Mouse (Mus musculus) MEL (cell line): ENCODE data around the gene Arsg. TPM values are rescaled to one million over a fixed set of nuclear protein-coding genes. Genes with fewer than 3 reads are reported as not detected.

Experiments
- DNase-seq: peaks from one replicate; pipeline ENCODE4 v3.0.0; 2011; ENCODE audit warnings: low read depth, low spot score
- H3K27ac ChIP-seq: 2 replicates; pipeline ENCODE4 v1.5.1; 2012; ENCODE audit warnings: low read depth, mild to moderate bottlenecking, control low read depth, low read length, moderate library complexity; ENCODE audit not compliant: control insufficient read depth
- H3K27me3 ChIP-seq, 2 experiments: fragments of 150-350 bp in 1 of 2; sonication (generic) in 1 of 2; 2 replicates each; pipeline ENCODE4 v1.6.1; 2012; ENCODE audit warnings: low read length in 2 of 2, mild to moderate bottlenecking in 2 of 2, improper control_type of control experiment in 1 of 2, moderate library complexity in 1 of 2; ENCODE audit not compliant: insufficient read depth in 2 of 2, control insufficient read depth in 1 of 2
- H3K36me3 ChIP-seq, 2 experiments: 2 replicates each; pipeline ENCODE4 v1.6.1; 2012 to 2014; ENCODE audit warnings: low read length in 2 of 2, improper control_type of control experiment in 1 of 2, inconsistent platforms in 1 of 2, mild to moderate bottlenecking in 1 of 2; ENCODE audit not compliant: insufficient read depth in 2 of 2, control insufficient read depth in 1 of 2
- H3K4me1 ChIP-seq, 2 experiments: fragments of 150-350 bp in 1 of 2; sonication (generic) in 1 of 2; 2 replicates each; pipeline ENCODE4 v1.6.1; 2012; ENCODE audit warnings: low read length in 2 of 2, improper control_type of control experiment in 1 of 2, mild to moderate bottlenecking in 1 of 2; ENCODE audit not compliant: insufficient read depth in 2 of 2, control insufficient read depth in 1 of 2
- H3K4me3 ChIP-seq, 2 experiments: fragments of 150-350 bp in 1 of 2; sonication (generic) in 1 of 2; 2 replicates each; pipeline ENCODE4 v1.5.1; 2012; ENCODE audit warnings: low read depth in 2 of 2, low read length in 2 of 2, mild to moderate bottlenecking in 2 of 2, moderate library complexity in 2 of 2, control low read depth in 1 of 2, improper control_type of control experiment in 1 of 2; ENCODE audit not compliant: control insufficient read depth in 1 of 2, insufficient read depth in 1 of 2
- H3K79me2 ChIP-seq: 2 replicates; pipeline ENCODE4 v1.6.1; 2012; ENCODE audit warnings: mild to moderate bottlenecking, low read length, moderate library complexity; ENCODE audit not compliant: control insufficient read depth, poor library complexity, insufficient read depth
- H3K9ac ChIP-seq: 2 replicates; pipeline ENCODE4 v1.6.1; 2012; ENCODE audit warnings: low read depth, mild to moderate bottlenecking, control low read depth, low read length, moderate library complexity; ENCODE audit not compliant: control insufficient read depth, poor library complexity, severe bottlenecking
- H3K9me3 ChIP-seq: fragments of 150-350 bp; sonication (generic); replicated peaks from 2 replicates; pipeline ENCODE4 v1.6.1; 2012; ENCODE audit warnings: mild to moderate bottlenecking, low read length, improper control_type of control experiment, moderate library complexity; ENCODE audit not compliant: insufficient read depth
- BHLHE40 ChIP-seq: IDR thresholded peaks from 2 replicates; pipeline ENCODE4 v1.6.1; 2012; ENCODE audit warnings: low read depth, mild to moderate bottlenecking, inconsistent platforms, low read length, improper control_type of control experiment, borderline replicate concordance
- ELF1 ChIP-seq: IDR thresholded peaks from 2 replicates; pipeline ENCODE4 v1.6.1; 2014; ENCODE audit warnings: low read depth, mild to moderate bottlenecking, inconsistent platforms, low read length, improper control_type of control experiment, moderate library complexity
- ETS1 ChIP-seq: IDR thresholded peaks from 2 replicates; pipeline ENCODE4 v1.6.1; 2012; ENCODE audit warnings: low read depth, mild to moderate bottlenecking, inconsistent platforms, low read length, improper control_type of control experiment, moderate library complexity
- GABPA ChIP-seq: IDR thresholded peaks from 2 replicates; pipeline ENCODE4 v1.6.1; 2012; ENCODE audit warnings: low read depth, mild to moderate bottlenecking, inconsistent platforms, low read length, improper control_type of control experiment, moderate library complexity
- GATA1 ChIP-seq: IDR thresholded peaks from 2 replicates; pipeline ENCODE4 v1.6.1; 2011; ENCODE audit warnings: low read depth, low read length, improper control_type of control experiment
- HCFC1 ChIP-seq: IDR thresholded peaks from 2 replicates; pipeline ENCODE4 v1.6.1; 2012; ENCODE audit warnings: low read depth, mild to moderate bottlenecking, inconsistent platforms, low read length, improper control_type of control experiment, moderate library complexity
- JUND ChIP-seq: IDR thresholded peaks from 2 replicates; pipeline ENCODE4 v1.6.1; 2011; ENCODE audit warnings: low read depth, mild to moderate bottlenecking, improper control_type of control experiment, low read length
- KAT2A ChIP-seq: conservative IDR thresholded peaks from 2 replicates; pipeline ENCODE4 v1.6.1; 2012; ENCODE audit warnings: low read depth, low read length, improper control_type of control experiment, inconsistent platforms
- MAFK ChIP-seq: IDR thresholded peaks from 2 replicates; pipeline ENCODE4 v1.6.1; 2011; ENCODE audit warnings: low read depth, mild to moderate bottlenecking, low read length, improper control_type of control experiment, borderline replicate concordance
- MAZ ChIP-seq: IDR thresholded peaks from 2 replicates; pipeline ENCODE4 v1.6.1; 2012; ENCODE audit warnings: low read depth, mild to moderate bottlenecking, inconsistent platforms, low read length, improper control_type of control experiment
- MXI1 ChIP-seq: IDR thresholded peaks from 2 replicates; pipeline ENCODE4 v1.6.1; 2011; ENCODE audit warnings: mild to moderate bottlenecking, low read depth, low read length, improper control_type of control experiment
- MYB ChIP-seq: IDR thresholded peaks from 2 replicates; pipeline ENCODE4 v1.6.1; 2011; ENCODE audit warnings: mild to moderate bottlenecking, low read depth, low read length, improper control_type of control experiment
- MYC ChIP-seq: IDR thresholded peaks from 2 replicates; pipeline ENCODE4 v1.6.1; 2011; ENCODE audit warnings: low read depth, mild to moderate bottlenecking, low read length, improper control_type of control experiment, moderate library complexity
- POLR2A ChIP-seq, 2 experiments: IDR thresholded peaks; 2 replicates each; pipeline ENCODE4 v1.6.1; 2011 to 2012; ENCODE audit warnings: low read length in 2 of 2, mild to moderate bottlenecking in 2 of 2, control low read depth in 1 of 2, improper control_type of control experiment in 1 of 2, low read depth in 1 of 2, moderate library complexity in 1 of 2; ENCODE audit not compliant: control insufficient read depth in 1 of 2, insufficient read depth in 1 of 2, poor library complexity in 1 of 2
- RAD21 ChIP-seq: IDR thresholded peaks from 2 replicates; pipeline ENCODE4 v1.6.1; 2011; ENCODE audit warnings: mild to moderate bottlenecking, low read depth, low read length, improper control_type of control experiment
- SIN3A ChIP-seq: IDR thresholded peaks from 2 replicates; pipeline ENCODE4 v1.6.1; 2012; ENCODE audit warnings: low read length, improper control_type of control experiment, inconsistent platforms
- TAL1 ChIP-seq: IDR thresholded peaks from 2 replicates; pipeline ENCODE4 v1.6.1; 2012; ENCODE audit warnings: mild to moderate bottlenecking, inconsistent platforms, low read length, moderate library complexity, mixed read lengths
- TBP ChIP-seq: IDR thresholded peaks from 2 replicates; pipeline ENCODE4 v1.8.0; 2011; ENCODE audit warnings: low read depth, low read length, improper control_type of control experiment
- UBTF ChIP-seq: IDR thresholded peaks from 2 replicates; pipeline ENCODE4 v1.6.1; 2012; ENCODE audit warnings: low read depth, mild to moderate bottlenecking, inconsistent platforms, low read length, improper control_type of control experiment, moderate library complexity, borderline replicate concordance; ENCODE audit not compliant: insufficient read depth
- ZC3H11A ChIP-seq: IDR thresholded peaks from 2 replicates; pipeline ENCODE4 v1.6.1; 2012; ENCODE audit warnings: low read depth, mild to moderate bottlenecking, inconsistent platforms, low read length, improper control_type of control experiment
- ZKSCAN1 ChIP-seq: IDR thresholded peaks from 2 replicates; pipeline ENCODE4 v1.6.1; 2012; ENCODE audit warnings: low read depth, mild to moderate bottlenecking, inconsistent platforms, low read length, improper control_type of control experiment, moderate library complexity
- ZMIZ1 ChIP-seq: IDR thresholded peaks from 2 replicates; pipeline ENCODE4 v1.6.1; 2012; ENCODE audit warnings: low read depth, mild to moderate bottlenecking, inconsistent platforms, low read length, improper control_type of control experiment, moderate library complexity
- ZNF384 ChIP-seq: IDR thresholded peaks from 2 replicates; pipeline ENCODE4 v1.6.1; 2012; ENCODE audit warnings: low read depth, mild to moderate bottlenecking, inconsistent platforms, low read length, improper control_type of control experiment
- polyA plus RNA-seq, 2 experiments: library from polyadenylated mRNA; stranded (reverse) in 1 of 2; unstranded in 1 of 2; fragments of >175 nt in 1 of 2; fragments of >200 nt in 1 of 2; gene quantifications; 2 replicates each; pipeline versions ENCODE4 v1.2.1 to v1.2.4; 2012; ENCODE audit warnings: low replicate concordance in 2 of 2, low read depth in 1 of 2; ENCODE audit not compliant: insufficient read length in 2 of 2, insufficient read depth in 1 of 2, missing spikeins in 1 of 2
- total RNA-seq: library from RNA; depleted of rRNA; stranded (reverse); fragments of 300-350 nt; gene quantifications from 2 replicates; pipeline ENCODE4 v1.2.3, GENCODE M21; 2012

Arsg gene
- total and polyA plus RNA-seq, 3 experiments: 3.9 to 5.2 TPM; not detected in 1

DNA sequence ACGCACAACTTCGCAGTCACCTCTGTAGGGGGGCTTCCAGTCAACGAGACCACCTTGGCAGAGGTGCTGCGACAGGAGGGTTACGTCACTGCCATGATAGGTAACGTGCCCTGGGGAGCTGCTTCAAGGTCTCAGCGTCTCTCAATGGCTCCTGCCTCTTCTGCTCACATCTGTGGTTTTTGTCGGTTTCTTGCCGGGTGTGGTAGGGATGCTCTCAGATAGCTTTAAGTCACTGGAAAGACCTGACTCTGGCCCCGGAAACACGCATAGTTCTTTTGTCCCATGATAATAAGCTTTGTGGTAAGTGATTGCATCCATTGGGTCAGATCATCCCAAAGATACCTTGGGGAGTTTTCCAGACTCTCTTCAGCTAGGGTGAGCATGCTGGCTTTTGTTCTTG, 44.2 kb downstream of the Arsg start:
- Histone ChIP-seq H3K36me3 (no peaks in the 10 kb centered on the region), H3K79me2 (no peaks in the 10 kb centered on the region), H3K27me3 (no peaks in the 10 kb centered on the region), H3K4me3 (no peak overlapping the region)
- no peak for DNase-seq
- TF ChIP-seq ETS1 (no peak), MYB (no peak), ELF1 (no peak), MYC (no peak), ZC3H11A (no peak)
- TF ChIP-seq, all 39 proteins: peak for 0
- Histone ChIP-seq H3K9ac (no peak overlapping the region), H3K27ac (no peak overlapping the region), H3K9me3 (no peaks in the 10 kb centered on the region), H3K4me1 (no peaks in the 10 kb centered on the region)

DNA sequence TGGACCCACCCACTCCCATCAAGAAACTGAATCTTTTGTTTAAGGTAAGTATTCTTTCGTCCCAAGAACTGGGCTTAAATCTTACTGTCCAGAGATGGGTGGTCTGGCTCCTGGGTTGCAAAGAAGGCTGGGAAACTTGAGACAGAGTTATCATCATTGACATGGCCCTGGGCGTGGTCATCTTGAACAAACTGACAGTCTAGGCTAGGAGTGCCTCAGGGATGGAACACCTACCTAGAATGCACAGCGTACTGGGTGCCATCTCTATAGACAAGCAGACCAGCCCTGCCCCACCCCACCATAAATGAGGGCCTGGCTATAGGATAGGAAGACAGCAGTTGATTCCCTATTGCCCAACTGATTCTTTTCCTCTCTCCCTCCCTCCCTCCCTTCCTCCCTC, 44.6 kb downstream of the Arsg start:
- Histone ChIP-seq H3K4me1 (no peaks in the 10 kb centered on the region), H3K9me3 (no peaks in the 10 kb centered on the region), H3K9ac (no peak overlapping the region), H3K27ac (no peak overlapping the region), H3K27me3 (no peaks in the 10 kb centered on the region), H3K36me3 (no peaks in the 10 kb centered on the region), H3K4me3 (no peak overlapping the region), H3K79me2 (no peaks in the 10 kb centered on the region)
- DNase-seq: no peak
- TF ChIP-seq HCFC1 (no peak), MAZ (no peak), TBP (no peak), MYC (no peak), BHLHE40 (no peak), ZMIZ1 (no peak), POLR2A (IDR thresholded peaks at IDR 0.05; ENCODE audit: control insufficient read depth in 1 of 2, insufficient read depth in 1 of 2, low read depth in 1 of 2, low read length in 2 of 2, poor library complexity in 1 of 2) (no peak), TAL1 (no peak), ETS1 (no peak), JUND (no peak), ZNF384 (no peak), MYB (no peak), MAFK (no peak), ZC3H11A (no peak)

DNA sequence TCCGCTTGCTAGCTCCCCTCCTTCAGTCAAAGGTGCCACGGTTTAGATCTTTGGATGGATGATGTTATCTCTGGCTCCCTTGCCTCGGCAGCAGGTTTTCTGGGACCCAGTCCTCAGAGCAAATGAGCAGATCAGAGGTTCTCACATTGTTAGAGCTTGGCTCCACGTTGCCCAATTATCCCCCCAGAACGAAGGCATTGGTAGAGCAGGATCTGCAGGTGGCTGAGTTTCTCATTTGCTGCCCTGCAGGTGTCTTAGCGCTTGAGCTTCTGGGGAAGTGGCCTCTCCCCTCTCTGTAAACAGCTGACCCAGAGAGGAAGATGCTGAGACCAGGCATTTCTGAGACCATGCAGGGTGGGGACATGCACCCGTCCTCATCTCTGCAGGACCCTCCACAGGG, 47.8 kb downstream of the Arsg start:
- peaks cover 0 to 6% of the 10 kb centered on the region in 2 experiments; a peak in 2 of 4 replicates for H3K4me1 ChIP-seq
- H3K9ac ChIP-seq: no peak overlapping the region
- DNase-seq: no peak
- H3K36me3 ChIP-seq: no peaks in the 10 kb centered on the region; a peak in 1 of 4 replicates
- no peak for TF ChIP-seq UBTF
- no peak for TF ChIP-seq GABPA
- no peak for TF ChIP-seq MYB
- no peak for TF ChIP-seq ZMIZ1
- no peak for TF ChIP-seq KAT2A
- TF ChIP-seq ZNF384: no peak
- TF ChIP-seq GATA1: no peak
- no peak for TF ChIP-seq JUND
- TF ChIP-seq RAD21: no peak
- TF ChIP-seq MAFK: no peak
- no peak for TF ChIP-seq ZC3H11A
- no peak for TF ChIP-seq ZKSCAN1
- no peak for TF ChIP-seq SIN3A
- no peak for TF ChIP-seq TAL1
- no peak for TF ChIP-seq MXI1
- H3K27me3 ChIP-seq: no peaks in the 10 kb centered on the region
- no peak overlapping the region for H3K27ac ChIP-seq
- H3K79me2 ChIP-seq: no peaks in the 10 kb centered on the region
- no peaks in the 10 kb centered on the region for H3K9me3 ChIP-seq
- H3K4me3 ChIP-seq: no peak overlapping the region
